Mouse (Mus musculus) thymus, postnatal 36 days (tissue): ENCODE measurements around the gene Diablo.

Source experiments
- DNase-seq, 2 experiments: peaks; one replicate each; pipeline ENCODE4 v3.0.0; 2022; ENCODE audit warnings: mixed read lengths in 2 of 2

Diablo gene

DNA sequence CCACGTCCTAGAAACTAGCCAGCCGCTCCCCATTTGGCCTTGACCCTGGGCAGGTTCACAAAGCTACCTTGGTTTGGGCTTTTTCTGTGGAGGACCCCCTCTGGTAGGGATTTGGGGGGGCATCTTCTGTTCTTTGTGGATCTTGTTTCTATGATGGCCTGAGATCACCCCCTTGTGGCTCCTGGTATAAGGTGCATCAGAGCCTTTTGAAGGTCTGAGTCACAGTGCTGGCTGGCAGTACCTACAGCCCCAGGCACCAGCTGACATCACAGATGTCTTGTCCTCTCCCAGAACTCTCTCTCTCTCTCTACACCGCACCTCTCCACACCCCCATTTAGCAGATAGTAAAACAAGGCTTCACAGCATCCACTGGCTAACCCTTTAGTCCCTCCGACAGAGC lies 24.3 kb downstream of the Diablo start:
- peak in 1 of 2 experiments; percentile 23 for DNase-seq

- no peak for DNase-seq
Measured at GRCm38 (mm10) chr5:123489935-123490334, 34.0 kb downstream of the Diablo start.

GRCm38 (mm10) chr5:123489112-123489785 lies 34.7 kb downstream of the Diablo start, which contains the start of the genes Lrrc43 and Il31:
TSS of gene Lrrc43 (plus strand) at chr5:123489305.
TSS of gene Il31 (minus strand) at chr5:123489489.
- DNase-seq = no peak

- no peak for DNase-seq
Measured at GRCm38 (mm10) chr5:123487659-123488395, 36.1 kb downstream of the Diablo start.

DNA sequence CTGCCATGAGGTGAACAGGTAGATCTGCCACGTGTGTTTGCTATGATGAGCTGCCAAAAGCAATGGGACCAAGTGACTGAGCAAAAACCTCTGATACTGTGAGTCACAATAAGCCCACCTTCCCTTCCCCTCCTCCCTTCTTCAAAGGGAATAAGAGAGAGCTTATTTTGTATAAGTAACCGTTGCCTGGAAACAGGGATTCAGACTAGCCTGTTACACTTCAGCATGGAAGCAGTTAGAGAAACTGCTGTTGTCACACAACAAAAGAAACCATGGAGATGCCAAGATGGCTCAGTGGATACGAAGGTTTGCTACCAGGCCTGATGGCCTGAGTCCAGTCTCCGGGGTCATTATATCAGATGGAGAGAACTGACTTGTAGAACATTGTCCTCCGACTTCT lies 50.2 kb downstream of the Diablo start:
- DNase-seq = no peak

GRCm38 (mm10) chr5:123470784-123471400 lies 53.1 kb downstream of the Diablo start:
- no peak for DNase-seq

GRCm38 (mm10) chr5:123464638-123465037 lies 59.3 kb downstream of the Diablo start:
- no peak for DNase-seq

GRCm38 (mm10) chr5:123461420-123461819 lies 62.6 kb downstream of the Diablo start:
- no peak for DNase-seq
